Mouse (Mus musculus) CD4-positive naive resting alpha-beta T cell, adult 57 days (primary cell): ENCODE measurements around the gene Krtap2-4. TPM values are rescaled to one million over a fixed set of nuclear protein-coding genes. Genes with fewer than 3 reads are reported as not detected.

Experiments used
- total RNA-seq: library from RNA; stranded (reverse); gene quantifications from one replicate; pipeline ENCODE4 v1.2.4, GENCODE M21; 2023

Gene Krtap2-4
- total RNA-seq = not detected

GRCm38 (mm10) chr11:99614796-99615363 lies at the start of gene Krtap2-4:
Gene Krtap2-4 (minus strand): TSS chr11:99614846.

GRCm38 (mm10) chr11:99658467-99659010 lies 43.9 kb upstream of the Krtap2-4 start, which contains the start of gene Gm11563:
Gene Gm11563 (minus strand): TSS chr11:99658960.

GRCm38 (mm10) chr11:99650136-99650535 lies 35.5 kb upstream of the Krtap2-4 start, which contains the start of gene Gm11555:
Gene Gm11555 (minus strand): TSS chr11:99650236.

GRCm38 (mm10) chr11:99643635-99644139 lies 29.0 kb upstream of the Krtap2-4 start, which contains the start of gene Krtap4-7:
Gene Krtap4-7 (minus strand): TSS chr11:99644089.

GRCm38 (mm10) chr11:99634653-99635134 lies 20.0 kb upstream of the Krtap2-4 start, which contains the start of gene Krtap4-2:
Gene Krtap4-2 (minus strand): TSS chr11:99635084.

GRCm38 (mm10) chr11:99628138-99628537 lies 13.5 kb upstream of the Krtap2-4 start, which contains the start of gene Krtap4-1:
Gene Krtap4-1 (minus strand): TSS chr11:99628238.

GRCm38 (mm10) chr11:99620335-99620734 lies 5.7 kb upstream of the Krtap2-4 start, which contains the start of gene Gm11562:
Gene Gm11562 (minus strand): TSS chr11:99620435.

GRCm38 (mm10) chr11:99610089-99610488 lies 4.6 kb downstream of the Krtap2-4 start, which contains the start of gene Gm11937:
Gene Gm11937 (minus strand): TSS chr11:99610189.

GRCm38 (mm10) chr11:99603208-99603607 lies 11.4 kb downstream of the Krtap2-4 start, which contains the start of gene Gm11938:
Gene Gm11938 (minus strand): TSS chr11:99603308.

GRCm38 (mm10) chr11:99597742-99598141 lies 16.9 kb downstream of the Krtap2-4 start, which contains the start of gene Krtap9-3:
Gene Krtap9-3 (minus strand): TSS chr11:99598105.

GRCm38 (mm10) chr11:99590981-99591380 lies 23.7 kb downstream of the Krtap2-4 start, which contains the start of gene Krtap1-3:
Gene Krtap1-3 (minus strand): TSS chr11:99591339.

GRCm38 (mm10) chr11:99583245-99583704 lies 31.4 kb downstream of the Krtap2-4 start, which contains the start of gene Krtap1-4:
Gene Krtap1-4 (minus strand): TSS chr11:99583654.

GRCm38 (mm10) chr11:99580636-99581035 lies 34.0 kb downstream of the Krtap2-4 start, which contains the start of gene Krtap1-5:
Gene Krtap1-5 (minus strand): TSS chr11:99581016.

GRCm38 (mm10) chr11:99566530-99566929 lies 48.1 kb downstream of the Krtap2-4 start, which contains the start of gene Krtap3-1:
Gene Krtap3-1 (minus strand): TSS chr11:99566630.

Other genes with a start within 250 kb of the Krtap2-4 start
- not detected for gene Krt28, start 239.9 kb downstream of the Krtap2-4 start, total RNA-seq
- gene Krt10, start 225.5 kb downstream of the Krtap2-4 start, total RNA-seq = 1.2 TPM
- not detected for gene Krt12, start 192.6 kb downstream of the Krtap2-4 start, total RNA-seq
- not detected for gene Krt20, start 176.7 kb downstream of the Krtap2-4 start, total RNA-seq
- gene Krt23, start 121.7 kb downstream of the Krtap2-4 start, total RNA-seq = not detected
- gene Krt39, start 93.5 kb downstream of the Krtap2-4 start, total RNA-seq = not detected
- gene Krt40, start 71.7 kb downstream of the Krtap2-4 start, total RNA-seq = not detected
- not detected for gene Krtap3-3, start 64.0 kb downstream of the Krtap2-4 start, total RNA-seq
- gene Krtap3-2, start 58.0 kb downstream of the Krtap2-4 start, total RNA-seq = not detected
- not detected for gene Gm11939, start 55.4 kb downstream of the Krtap2-4 start, total RNA-seq
- gene Krtap3-1, start 48.2 kb downstream of the Krtap2-4 start, total RNA-seq = not detected
- gene Krtap1-5, start 33.8 kb downstream of the Krtap2-4 start, total RNA-seq = not detected
- not detected for gene Krtap1-4, start 31.2 kb downstream of the Krtap2-4 start, total RNA-seq
- not detected for gene Krtap1-3, start 23.5 kb downstream of the Krtap2-4 start, total RNA-seq
- not detected for gene Krtap9-3, start 16.7 kb downstream of the Krtap2-4 start, total RNA-seq
- gene Gm11938, start 11.5 kb downstream of the Krtap2-4 start, total RNA-seq = not detected
- gene Gm11937, start 4.7 kb downstream of the Krtap2-4 start, total RNA-seq = not detected
- gene Gm11562, start 5.6 kb upstream of the Krtap2-4 start, total RNA-seq = not detected
- gene Krtap4-1, start 13.4 kb upstream of the Krtap2-4 start, total RNA-seq = not detected
- not detected for gene Krtap4-2, start 20.2 kb upstream of the Krtap2-4 start, total RNA-seq
- not detected for gene Krtap4-7, start 29.2 kb upstream of the Krtap2-4 start, total RNA-seq
- not detected for gene Gm11555, start 35.4 kb upstream of the Krtap2-4 start, total RNA-seq
- not detected for gene Gm11563, start 44.1 kb upstream of the Krtap2-4 start, total RNA-seq
- not detected for gene Krtap4-6, start 51.1 kb upstream of the Krtap2-4 start, total RNA-seq
- not detected for gene Gm14190, start 75.9 kb upstream of the Krtap2-4 start, total RNA-seq
- not detected for gene Gm14180, start 119.4 kb upstream of the Krtap2-4 start, total RNA-seq
- not detected for gene Gm11595, start 158.1 kb upstream of the Krtap2-4 start, total RNA-seq
- not detected for gene Krtap4-8, start 165.9 kb upstream of the Krtap2-4 start, total RNA-seq
- not detected for gene Krtap4-9, start 170.4 kb upstream of the Krtap2-4 start, total RNA-seq
- not detected for gene Gm11596, start 178.6 kb upstream of the Krtap2-4 start, total RNA-seq
- gene Gm11569, start 184.1 kb upstream of the Krtap2-4 start, total RNA-seq = not detected
- not detected for gene Gm11554, start 189.6 kb upstream of the Krtap2-4 start, total RNA-seq
- gene Krtap4-13, start 195.0 kb upstream of the Krtap2-4 start, total RNA-seq = not detected
- gene Gm11564, start 200.8 kb upstream of the Krtap2-4 start, total RNA-seq = not detected
- not detected for gene 2300003K06Rik, start 223.2 kb upstream of the Krtap2-4 start, total RNA-seq
- not detected for gene Krtap4-16, start 236.8 kb upstream of the Krtap2-4 start, total RNA-seq
- not detected for gene Gm11568, start 243.1 kb upstream of the Krtap2-4 start, total RNA-seq
- gene Gm11559, start 249.6 kb upstream of the Krtap2-4 start, total RNA-seq = not detected